Mouse (Mus musculus) liver, embryonic 12.5 days (tissue): Measurements from ENCODE around the gene Gm9767. TPM values are rescaled to one million over a fixed set of nuclear protein-coding genes. Genes with fewer than 3 reads are reported as not detected.

Source experiments
- ATAC-seq: fragments of 200-750 bp; cut with Nextera tagmentation; 2 replicates; pipeline ENCODE4 v1.8.0; 2017; ENCODE audit warnings: moderate number of reproducible peaks, mild to moderate bottlenecking, moderate library complexity
- H3K27ac ChIP-seq: fragments of 300-500 bp; sonication (generic); 2 replicates; pipeline ENCODE4 v1.5.1; 2016; ENCODE audit warnings: mild to moderate bottlenecking
- H3K27me3 ChIP-seq: fragments of 300-500 bp; sonication (generic); replicated peaks from 2 replicates; pipeline ENCODE4 v1.6.1; 2016; ENCODE audit warnings: mild to moderate bottlenecking, moderate library complexity
- H3K36me3 ChIP-seq: fragments of 300-500 bp; sonication (generic); 2 replicates; pipeline ENCODE4 v1.6.1; 2016; ENCODE audit warnings: mild to moderate bottlenecking, moderate library complexity
- H3K4me1 ChIP-seq: fragments of 300-500 bp; sonication (generic); 2 replicates; pipeline ENCODE4 v1.6.1; 2016
- H3K4me2 ChIP-seq: fragments of 300-500 bp; sonication (generic); 2 replicates; pipeline ENCODE4 v1.6.1; 2016; ENCODE audit warnings: mild to moderate bottlenecking, moderate library complexity
- H3K4me3 ChIP-seq: fragments of 300-500 bp; sonication (generic); 2 replicates; pipeline ENCODE4 v1.5.1; 2016; ENCODE audit warnings: mild to moderate bottlenecking, moderate library complexity
- H3K9ac ChIP-seq: fragments of 300-500 bp; sonication (generic); 2 replicates; pipeline ENCODE4 v1.6.1; 2016; ENCODE audit warnings: mild to moderate bottlenecking, moderate library complexity
- H3K9me3 ChIP-seq: fragments of 300-500 bp; sonication (generic); replicated peaks from 2 replicates; pipeline ENCODE4 v1.6.1; 2016; ENCODE audit warnings: mild to moderate bottlenecking, moderate library complexity
- WGBS: fragments of 180-500 bp; shearing (Covaris S2); methylation state at CpG from one replicate; pipeline ENCODE4 v1.1.7; 2016; ENCODE audit not compliant: insufficient replicate concordance; 5-methylcytosine and 5-hydroxymethylcytosine counted together
- polyA plus RNA-seq: library from polyadenylated mRNA; unstranded; fragments of >200 nt; fragmentation: Nextera tagmentation; extraction: Ambion mirVana; gene quantifications from 2 replicates; pipeline ENCODE4 v1.2.1, GENCODE M21; 2016

Gene Gm9767
- polyA plus RNA-seq, result not detected in 2 replicates

DNA sequence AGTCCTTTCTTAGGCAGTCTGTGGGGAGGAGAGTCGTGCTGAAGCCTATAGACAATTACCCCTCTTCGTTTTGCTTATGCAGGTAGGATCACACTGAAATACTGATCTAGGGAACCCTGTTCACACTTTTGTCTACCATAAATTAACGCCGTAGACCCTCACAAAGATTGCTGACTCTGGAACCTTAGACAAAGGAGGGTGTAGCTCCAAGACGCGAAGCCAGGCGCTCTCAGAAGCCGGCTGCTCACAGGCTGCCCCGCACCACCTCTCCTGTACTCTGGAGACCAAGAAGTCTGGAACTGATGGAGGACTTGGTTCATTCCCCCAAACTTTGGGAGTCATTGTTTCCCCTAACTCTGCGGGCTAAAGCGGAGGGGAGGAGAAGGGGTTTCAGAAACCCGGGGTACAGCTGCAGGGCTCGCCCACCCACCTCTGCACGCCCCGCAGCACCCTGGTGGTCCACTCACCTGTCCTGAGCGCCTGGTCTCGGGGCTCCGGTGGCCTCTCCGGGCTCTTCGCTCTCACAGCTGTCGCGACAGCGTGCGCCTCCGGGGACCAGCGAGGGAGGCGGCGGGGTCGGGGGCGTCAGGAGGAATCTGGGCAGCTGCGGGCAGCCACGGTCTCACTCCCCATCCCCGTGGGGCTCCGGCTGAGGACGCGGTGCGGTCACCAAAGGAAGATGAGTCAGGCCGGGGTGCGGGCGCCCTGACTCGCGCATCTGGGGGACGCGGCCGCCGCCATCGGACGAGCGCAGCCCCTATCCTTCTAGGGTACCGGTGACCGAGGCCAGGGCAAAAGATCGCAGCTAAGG lies at the start of gene Gm9767:
Gm9767 (plus strand) TSS at position 585 of the 811 bp plus-strand sequence.
- ATAC-seq, result no peak

GRCm38 (mm10) chr10:26034931-26035330 lies 43.1 kb upstream of the Gm9767 start:
- H3K9ac ChIP-seq, result no peak overlapping the region
- H3K36me3 ChIP-seq, result no peaks in the 10 kb centered on the region
- no peak overlapping the region for H3K27ac ChIP-seq
- no peaks in the 10 kb centered on the region for H3K4me1 ChIP-seq
- 57% methylated on average over 5 of the region's 5 CpGs for WGBS
- no peak overlapping the region for H3K4me2 ChIP-seq
- no peak for ATAC-seq
- H3K9me3 ChIP-seq, result no peaks in the 10 kb centered on the region
- no peak overlapping the region for H3K4me3 ChIP-seq
- H3K27me3 ChIP-seq, result no peaks in the 10 kb centered on the region

More for the DNA sequence above, at the start of gene Gm9767:
- no peaks in the 10 kb centered on the region for H3K9me3 ChIP-seq
- peak within 1 kb of the TSS; percentile 48 for H3K4me3 ChIP-seq
- peak within 1 kb of the TSS; percentile 68 for H3K4me2 ChIP-seq
- H3K9ac ChIP-seq, result no peak within 1 kb of the TSS
- no peaks in the 10 kb centered on the region for H3K36me3 ChIP-seq
- WGBS, result 3% methylated on average over 52 of the region's 52 CpGs
- H3K27ac ChIP-seq, result no peak within 1 kb of the TSS
- H3K4me1 ChIP-seq, result no peaks in the 10 kb centered on the region
- H3K27me3 ChIP-seq, result peaks cover 27% of the 10 kb centered on the region

DNA sequence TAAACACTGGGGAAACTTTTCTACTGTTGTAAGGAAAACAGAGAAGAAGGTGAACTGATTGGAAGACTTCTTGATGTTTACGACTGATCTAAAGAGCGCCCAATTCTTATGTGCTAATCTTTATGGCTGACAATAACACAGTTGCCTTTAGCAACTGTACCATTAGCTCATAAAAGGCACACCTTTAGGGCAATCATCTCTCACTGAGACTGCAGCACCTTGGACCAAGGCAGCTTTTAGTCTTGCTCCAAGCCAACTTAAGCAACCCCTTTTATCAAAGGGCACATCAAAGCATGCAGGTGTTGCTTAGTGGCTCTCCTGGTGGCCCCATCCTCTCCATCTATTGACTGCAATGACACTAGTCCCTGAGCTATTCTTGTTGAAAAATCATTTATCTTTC lies 26.9 kb upstream of the Gm9767 start:
- Histone ChIP-seq H3K9ac (no peak overlapping the region), H3K4me1 (no peaks in the 10 kb centered on the region), H3K27me3 (no peaks in the 10 kb centered on the region), H3K36me3 (no peaks in the 10 kb centered on the region), H3K9me3 (no peaks in the 10 kb centered on the region), H3K4me3 (no peak overlapping the region), H3K27ac (no peak overlapping the region), H3K4me2 (no peak overlapping the region)
- WGBS, result 81% methylated on average over 2 of the region's 2 CpGs
- ATAC-seq, result no peak

- H3K27me3 ChIP-seq, result no peaks in the 10 kb centered on the region
- 78% methylated on average over 3 of the region's 3 CpGs for WGBS
- H3K4me1 ChIP-seq, result no peaks in the 10 kb centered on the region
- no peak overlapping the region for H3K9ac ChIP-seq
- H3K9me3 ChIP-seq, result no peaks in the 10 kb centered on the region
- no peak overlapping the region for H3K4me3 ChIP-seq
- no peak for ATAC-seq
- no peak overlapping the region for H3K27ac ChIP-seq
- no peak overlapping the region for H3K4me2 ChIP-seq
- H3K36me3 ChIP-seq, result no peaks in the 10 kb centered on the region
Observed at GRCm38 (mm10) chr10:26059662-26060307, 18.3 kb upstream of the Gm9767 start.

DNA sequence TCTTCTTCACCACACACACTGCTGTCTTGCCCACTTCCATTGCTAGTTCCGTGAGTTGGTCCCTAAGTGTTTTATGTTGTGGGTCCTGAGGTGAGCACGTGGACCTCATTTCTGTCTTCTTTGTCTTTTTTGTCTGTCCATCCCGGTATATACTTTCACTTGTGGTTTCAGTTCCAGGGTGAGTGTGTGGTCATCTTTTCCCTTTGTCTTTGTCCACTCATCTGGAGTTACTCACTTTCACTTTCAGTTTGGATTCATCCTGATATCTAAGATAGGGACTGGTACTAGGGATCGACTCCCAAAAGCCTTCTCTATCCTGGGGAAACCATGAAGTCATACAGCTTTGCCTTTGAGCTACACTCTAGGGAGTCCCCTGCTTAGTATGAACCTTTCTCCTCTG lies 15.0 kb upstream of the Gm9767 start:
- Histone ChIP-seq H3K9me3 (no peaks in the 10 kb centered on the region), H3K27me3 (no peaks in the 10 kb centered on the region), H3K4me2 (no peak overlapping the region), H3K9ac (no peak overlapping the region), H3K36me3 (no peaks in the 10 kb centered on the region), H3K4me3 (no peak overlapping the region), H3K27ac (no peak overlapping the region), H3K4me1 (no peaks in the 10 kb centered on the region)
- 56% methylated on average over 4 of the region's 4 CpGs for WGBS
- no peak for ATAC-seq

GRCm38 (mm10) chr10:26071986-26072385 lies 6.1 kb upstream of the Gm9767 start:
- Histone ChIP-seq H3K9me3 (no peaks in the 10 kb centered on the region), H3K36me3 (no peaks in the 10 kb centered on the region), H3K4me2 (no peak overlapping the region), H3K4me3 (no peak overlapping the region), H3K27ac (no peak overlapping the region), H3K4me1 (no peaks in the 10 kb centered on the region), H3K27me3 (peaks cover 3% of the 10 kb centered on the region; the same call in 1 of the 2 replicates), H3K9ac (no peak overlapping the region)
- no peak for ATAC-seq
- 69% methylated on average over 5 of the region's 5 CpGs for WGBS

- H3K9me3 ChIP-seq, result no peaks in the 10 kb centered on the region
- H3K4me1 ChIP-seq, result no peaks in the 10 kb centered on the region
- no peak for ATAC-seq
- WGBS, result 72% methylated on average over 9 of the region's 9 CpGs
- H3K4me3 ChIP-seq, result no peak overlapping the region
- H3K27me3 ChIP-seq, result peaks cover 27% of the 10 kb centered on the region
- H3K27ac ChIP-seq, result no peak overlapping the region
- H3K36me3 ChIP-seq, result no peaks in the 10 kb centered on the region
- no peak overlapping the region for H3K9ac ChIP-seq
- no peak overlapping the region for H3K4me2 ChIP-seq
Observed at GRCm38 (mm10) chr10:26076949-26077348, 1.1 kb upstream of the Gm9767 start.

GRCm38 (mm10) chr10:26078521-26079142 lies 577 bp downstream of the Gm9767 start, which contains the start of gene Tmem200a:
TSS of gene Tmem200a (minus strand) at chr10:26079052.
- ATAC-seq, result no peak
- Histone ChIP-seq H3K9me3 (no peaks in the 10 kb centered on the region), H3K36me3 (no peaks in the 10 kb centered on the region), H3K27ac (no peak within 1 kb of the TSS), H3K4me2 (peak within 1 kb of the TSS; percentile 68), H3K4me3 (peak within 1 kb of the TSS; percentile 48), H3K4me1 (no peaks in the 10 kb centered on the region), H3K9ac (no peak within 1 kb of the TSS), H3K27me3 (peaks cover 27% of the 10 kb centered on the region)
- WGBS, result 3% methylated on average over 46 of the region's 46 CpGs

GRCm38 (mm10) chr10:26079678-26080077 lies 1.6 kb downstream of the Gm9767 start:
- H3K4me2 ChIP-seq, result no peak overlapping the region
- H3K36me3 ChIP-seq, result no peaks in the 10 kb centered on the region
- H3K27me3 ChIP-seq, result peaks cover 27% of the 10 kb centered on the region
- H3K27ac ChIP-seq, result no peak overlapping the region
- no peak overlapping the region for H3K9ac ChIP-seq
- WGBS, result 43% methylated on average over 3 of the region's 3 CpGs
- H3K4me1 ChIP-seq, result no peaks in the 10 kb centered on the region
- no peak overlapping the region for H3K4me3 ChIP-seq
- no peaks in the 10 kb centered on the region for H3K9me3 ChIP-seq
- ATAC-seq, result no peak

- H3K27me3 ChIP-seq, result peaks cover 23% of the 10 kb centered on the region
- H3K4me3 ChIP-seq, result no peak overlapping the region
- H3K36me3 ChIP-seq, result no peaks in the 10 kb centered on the region
- ATAC-seq, result no peak
- no peak overlapping the region for H3K9ac ChIP-seq
- H3K9me3 ChIP-seq, result no peaks in the 10 kb centered on the region
- 51% methylated on average over 4 of the region's 4 CpGs for WGBS
- no peak overlapping the region for H3K4me2 ChIP-seq
- no peak overlapping the region for H3K27ac ChIP-seq
- no peaks in the 10 kb centered on the region for H3K4me1 ChIP-seq
Observed at GRCm38 (mm10) chr10:26082081-26082480, 4.0 kb downstream of the Gm9767 start.

GRCm38 (mm10) chr10:26103330-26103982 lies 25.4 kb downstream of the Gm9767 start:
- Histone ChIP-seq H3K36me3 (no peaks in the 10 kb centered on the region), H3K27me3 (no peaks in the 10 kb centered on the region), H3K4me3 (no peak overlapping the region), H3K9me3 (no peaks in the 10 kb centered on the region), H3K4me2 (no peak overlapping the region), H3K9ac (no peak overlapping the region), H3K4me1 (no peaks in the 10 kb centered on the region), H3K27ac (no peak overlapping the region)
- WGBS, result 49% methylated on average over 3 of the region's 3 CpGs
- ATAC-seq, result no peak

GRCm38 (mm10) chr10:26114409-26114808 lies 36.4 kb downstream of the Gm9767 start:
- H3K27ac ChIP-seq, result no peak overlapping the region
- no peak overlapping the region for H3K4me2 ChIP-seq
- H3K9me3 ChIP-seq, result no peaks in the 10 kb centered on the region
- no peaks in the 10 kb centered on the region for H3K27me3 ChIP-seq
- 63% methylated on average over 4 of the region's 4 CpGs for WGBS
- no peak for ATAC-seq
- H3K4me3 ChIP-seq, result no peak overlapping the region
- H3K4me1 ChIP-seq, result no peaks in the 10 kb centered on the region
- no peaks in the 10 kb centered on the region for H3K36me3 ChIP-seq
- H3K9ac ChIP-seq, result no peak overlapping the region
